Mouse (Mus musculus): ENCODE results near the gene Stim2. TPM values are rescaled to one million over a fixed set of nuclear protein-coding genes. Genes with fewer than 3 reads are reported as not detected.

Gene Stim2
- polyA plus RNA-seq, 1 experiment from 2014 or later, result 4.4 TPM

DNA sequence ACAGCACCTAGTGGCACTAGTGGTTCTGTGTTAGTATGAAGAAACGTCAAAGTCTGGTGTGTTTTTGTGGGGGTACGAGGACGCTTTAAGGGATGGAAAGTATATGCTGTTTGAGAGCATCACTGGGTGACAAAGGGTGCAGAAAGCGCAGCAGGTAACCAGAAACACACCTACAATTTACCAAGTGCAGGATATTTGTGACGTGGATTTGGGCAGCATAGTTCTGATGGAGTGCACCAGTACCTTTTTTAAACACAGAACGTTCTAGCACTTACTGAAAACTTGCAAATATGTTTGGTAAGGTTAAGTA lies 1.1 kb downstream of the Stim2 start:
- H3K4me1 ChIP-seq (ENCODE audit: control insufficient read depth, low read depth, low read length), result peaks cover 25% of the 10 kb centered on the region
- WGBS (ENCODE audit: insufficient replicate concordance), result 1% methylated on average over 6 of the region's 6 CpGs
- peak overlapping the region; percentile 64 for H3K4me2 ChIP-seq (ENCODE audit: low read depth, low read length)
- peak overlapping the region; percentile 79 for H3K9ac ChIP-seq (ENCODE audit: low read depth, low read length)
- H3K9me3 ChIP-seq (replicated peaks; ENCODE audit: control insufficient read depth, low read length), result no peaks in the 10 kb centered on the region
- H3K27ac ChIP-seq (ENCODE audit: low read length), result no peak overlapping the region
- peaks cover 4% of the 10 kb centered on the region for H3K27me3 ChIP-seq (ENCODE audit: control insufficient read depth, insufficient read depth, low read depth, low read length)
- peak overlapping the region; percentile 86 for H3K4me3 ChIP-seq (ENCODE audit: low read depth, low read length)
- no peak for ATAC-seq (ENCODE audit: low read depth)
- no peaks in the 10 kb centered on the region for H3K36me3 ChIP-seq (ENCODE audit: control insufficient read depth, insufficient read depth)

DNA sequence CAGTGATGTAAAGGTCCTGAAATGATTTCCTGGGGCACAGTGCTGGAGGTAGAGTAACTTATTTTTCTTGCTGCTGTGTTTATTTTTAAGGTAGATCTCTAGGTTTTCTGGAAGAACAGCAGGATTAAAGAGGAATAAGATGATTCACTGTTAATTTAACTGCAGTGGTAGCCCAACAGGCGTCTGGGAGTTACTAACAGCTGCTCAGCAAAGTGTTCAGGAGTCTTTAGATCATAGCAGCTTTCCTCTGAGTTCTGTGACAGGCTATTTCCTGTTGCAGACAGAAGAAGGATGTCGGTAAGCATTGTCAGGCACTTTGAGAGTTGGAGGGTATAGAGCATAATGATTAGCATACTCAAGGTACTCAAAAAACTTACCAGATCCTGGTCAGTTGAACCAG lies 1.5 kb downstream of the Stim2 start:
- no peaks in the 10 kb centered on the region for H3K9me3 ChIP-seq (replicated peaks; ENCODE audit: control insufficient read depth, low read length)
- WGBS (ENCODE audit: insufficient replicate concordance), result 0% methylated on average over 2 of the region's 2 CpGs
- no peak overlapping the region for H3K9ac ChIP-seq (ENCODE audit: low read depth, low read length)
- peak overlapping the region; percentile 86 for H3K4me3 ChIP-seq (ENCODE audit: low read depth, low read length)
- no peak overlapping the region for H3K27ac ChIP-seq (ENCODE audit: low read length)
- H3K36me3 ChIP-seq (ENCODE audit: control insufficient read depth, insufficient read depth), result no peaks in the 10 kb centered on the region
- H3K4me1 ChIP-seq (ENCODE audit: control insufficient read depth, low read depth, low read length), result peaks cover 22% of the 10 kb centered on the region
- peaks cover 3% of the 10 kb centered on the region for H3K27me3 ChIP-seq (ENCODE audit: control insufficient read depth, insufficient read depth, low read depth, low read length)
- H3K4me2 ChIP-seq (ENCODE audit: low read depth, low read length), result peak overlapping the region; percentile 64
- no peak for ATAC-seq (ENCODE audit: low read depth)

- Histone ChIP-seq H3K9ac (ENCODE audit: low read depth, low read length) (no peak overlapping the region), H3K4me1 (ENCODE audit: control insufficient read depth, low read depth, low read length) (peaks cover 16% of the 10 kb centered on the region), H3K4me2 (ENCODE audit: low read depth, low read length) (no peak overlapping the region), H3K9me3 (replicated peaks; ENCODE audit: control insufficient read depth, low read length) (no peaks in the 10 kb centered on the region), H3K4me3 (ENCODE audit: low read depth, low read length) (no peak overlapping the region), H3K27me3 (ENCODE audit: control insufficient read depth, insufficient read depth, low read depth, low read length) (no peaks in the 10 kb centered on the region), H3K36me3 (ENCODE audit: control insufficient read depth, insufficient read depth) (no peaks in the 10 kb centered on the region), H3K27ac (ENCODE audit: low read length) (no peak overlapping the region)
- ATAC-seq (ENCODE audit: low read depth), result no peak
- 58% methylated on average over 5 of the region's 5 CpGs for WGBS (ENCODE audit: insufficient replicate concordance)
These were observed 2.7 kb downstream of the Stim2 start for GRCm38 (mm10) chr5:54001021-54001420.

- ATAC-seq (ENCODE audit: low read depth), result no peak
These were observed 7.0 kb downstream of the Stim2 start for GRCm38 (mm10) chr5:54005111-54005864.

GRCm38 (mm10) chr5:54005865-54006225 lies 7.5 kb downstream of the Stim2 start:
- H3K27me3 ChIP-seq (ENCODE audit: control insufficient read depth, insufficient read depth, low read depth, low read length), result no peaks in the 10 kb centered on the region
- ATAC-seq (ENCODE audit: low read depth), result no peak
- no peaks in the 10 kb centered on the region for H3K9me3 ChIP-seq (replicated peaks; ENCODE audit: control insufficient read depth, low read length)
- 53% methylated on average over 6 of the region's 6 CpGs for WGBS (ENCODE audit: insufficient replicate concordance)
- no peak overlapping the region for H3K27ac ChIP-seq (ENCODE audit: low read length)
- no peak overlapping the region for H3K4me3 ChIP-seq (ENCODE audit: low read depth, low read length)
- peaks cover 4% of the 10 kb centered on the region for H3K4me1 ChIP-seq (ENCODE audit: control insufficient read depth, low read depth, low read length)
- no peaks in the 10 kb centered on the region for H3K36me3 ChIP-seq (ENCODE audit: control insufficient read depth, insufficient read depth)
- H3K4me2 ChIP-seq (ENCODE audit: low read depth, low read length), result no peak overlapping the region
- H3K9ac ChIP-seq (ENCODE audit: low read depth, low read length), result no peak overlapping the region

More at GRCm38 (mm10) chr5:54005111-54005864, 7.0 kb downstream of the Stim2 start:
- H3K9ac ChIP-seq (ENCODE audit: low read depth, low read length), result no peak overlapping the region
- no peak overlapping the region for H3K4me3 ChIP-seq (ENCODE audit: low read depth, low read length)
- 57% methylated on average over 2 of the region's 2 CpGs for WGBS (ENCODE audit: insufficient replicate concordance)
- no peaks in the 10 kb centered on the region for H3K27me3 ChIP-seq (ENCODE audit: control insufficient read depth, insufficient read depth, low read depth, low read length)
- H3K36me3 ChIP-seq (ENCODE audit: control insufficient read depth, insufficient read depth), result no peaks in the 10 kb centered on the region
- peaks cover 5% of the 10 kb centered on the region for H3K4me1 ChIP-seq (ENCODE audit: control insufficient read depth, low read depth, low read length)
- H3K27ac ChIP-seq (ENCODE audit: low read length), result no peak overlapping the region
- H3K9me3 ChIP-seq (replicated peaks; ENCODE audit: control insufficient read depth, low read length), result no peaks in the 10 kb centered on the region
- H3K4me2 ChIP-seq (ENCODE audit: low read depth, low read length), result no peak overlapping the region

- Histone ChIP-seq H3K27me3 (ENCODE audit: control insufficient read depth, insufficient read depth, low read depth, low read length) (no peaks in the 10 kb centered on the region), H3K4me3 (ENCODE audit: low read depth, low read length) (no peak overlapping the region), H3K9me3 (replicated peaks; ENCODE audit: control insufficient read depth, low read length) (no peaks in the 10 kb centered on the region), H3K36me3 (ENCODE audit: control insufficient read depth, insufficient read depth) (no peaks in the 10 kb centered on the region), H3K27ac (ENCODE audit: low read length) (no peak overlapping the region), H3K4me2 (ENCODE audit: low read depth, low read length) (no peak overlapping the region), H3K9ac (ENCODE audit: low read depth, low read length) (no peak overlapping the region), H3K4me1 (ENCODE audit: control insufficient read depth, low read depth, low read length) (no peaks in the 10 kb centered on the region)
- 0 out of 2 replicates have a peak, but pooled peaks have one; percentile 11 for ATAC-seq (ENCODE audit: low read depth)
- 33% methylated on average over 1 of the region's 1 CpGs for WGBS (ENCODE audit: insufficient replicate concordance)
These were observed 8.5 kb downstream of the Stim2 start for GRCm38 (mm10) chr5:54006845-54007244.

DNA sequence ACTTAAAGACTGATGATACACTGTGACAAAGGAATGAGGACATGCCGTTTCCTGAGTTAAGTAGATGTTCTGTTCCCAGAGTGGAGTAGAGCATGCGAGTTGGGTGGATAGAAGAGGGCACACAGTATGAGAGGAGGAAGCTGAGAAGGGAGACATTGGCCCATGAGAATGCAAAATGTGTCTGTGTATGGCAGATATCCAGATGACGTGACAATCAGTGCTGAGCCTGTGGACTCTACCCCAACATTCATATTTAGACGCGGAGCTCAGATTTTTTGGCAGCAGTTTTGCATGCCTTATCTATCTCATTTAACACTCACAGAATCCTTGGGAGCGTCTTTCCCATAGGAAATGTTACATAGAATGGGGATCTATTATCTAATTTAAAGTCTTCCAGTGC lies 9.3 kb downstream of the Stim2 start:
- H3K36me3 ChIP-seq (ENCODE audit: control insufficient read depth, insufficient read depth), result no peaks in the 10 kb centered on the region
- no peaks in the 10 kb centered on the region for H3K9me3 ChIP-seq (replicated peaks; ENCODE audit: control insufficient read depth, low read length)
- H3K27ac ChIP-seq (ENCODE audit: low read length), result no peak overlapping the region
- H3K4me2 ChIP-seq (ENCODE audit: low read depth, low read length), result no peak overlapping the region
- no peak overlapping the region for H3K4me3 ChIP-seq (ENCODE audit: low read depth, low read length)
- no peak overlapping the region for H3K9ac ChIP-seq (ENCODE audit: low read depth, low read length)
- H3K27me3 ChIP-seq (ENCODE audit: control insufficient read depth, insufficient read depth, low read depth, low read length), result no peaks in the 10 kb centered on the region
- H3K4me1 ChIP-seq (ENCODE audit: control insufficient read depth, low read depth, low read length), result no peaks in the 10 kb centered on the region
- no peak for ATAC-seq (ENCODE audit: low read depth)
- 52% methylated on average over 6 of the region's 6 CpGs for WGBS (ENCODE audit: insufficient replicate concordance)

GRCm38 (mm10) chr5:54013271-54013670 lies 15.0 kb downstream of the Stim2 start:
- 16% methylated on average over 1 of the region's 1 CpGs for WGBS (ENCODE audit: insufficient replicate concordance)
- Histone ChIP-seq H3K4me3 (ENCODE audit: low read depth, low read length) (no peak overlapping the region), H3K27me3 (ENCODE audit: control insufficient read depth, insufficient read depth, low read depth, low read length) (no peaks in the 10 kb centered on the region), H3K4me2 (ENCODE audit: low read depth, low read length) (no peak overlapping the region), H3K36me3 (ENCODE audit: control insufficient read depth, insufficient read depth) (no peaks in the 10 kb centered on the region), H3K9ac (ENCODE audit: low read depth, low read length) (no peak overlapping the region), H3K27ac (ENCODE audit: low read length) (no peak overlapping the region), H3K9me3 (replicated peaks; ENCODE audit: control insufficient read depth, low read length) (no peaks in the 10 kb centered on the region), H3K4me1 (ENCODE audit: control insufficient read depth, low read depth, low read length) (no peaks in the 10 kb centered on the region)
- ATAC-seq (ENCODE audit: low read depth), result no peak

GRCm38 (mm10) chr5:54017143-54017542 lies 18.8 kb downstream of the Stim2 start:
- Histone ChIP-seq H3K4me1 (ENCODE audit: control insufficient read depth, low read depth, low read length) (no peaks in the 10 kb centered on the region), H3K4me3 (ENCODE audit: low read depth, low read length) (no peak overlapping the region), H3K9me3 (replicated peaks; ENCODE audit: control insufficient read depth, low read length) (no peaks in the 10 kb centered on the region), H3K9ac (ENCODE audit: low read depth, low read length) (no peak overlapping the region), H3K27ac (ENCODE audit: low read length) (no peak overlapping the region), H3K27me3 (ENCODE audit: control insufficient read depth, insufficient read depth, low read depth, low read length) (no peaks in the 10 kb centered on the region), H3K36me3 (ENCODE audit: control insufficient read depth, insufficient read depth) (no peaks in the 10 kb centered on the region), H3K4me2 (ENCODE audit: low read depth, low read length) (no peak overlapping the region)
- WGBS (ENCODE audit: insufficient replicate concordance), result 61% methylated on average over 7 of the region's 7 CpGs
- ATAC-seq (ENCODE audit: low read depth), result no peak

Measured in liver, embryonic 16.5 days (tissue).